Mouse (Mus musculus) small intestine, adult 2 months (tissue): ENCODE results near the gene Gimap8.

Experiments used
- CTCF ChIP-seq: fragments of 200-500 bp; IDR thresholded peaks from 2 replicates; pipeline ENCODE4 v1.5.1; 2012; ENCODE audit warnings: low read depth, mild to moderate bottlenecking, control low read depth, inconsistent platforms, low read length, moderate library complexity, mixed read lengths; ENCODE audit not compliant: insufficient replicate concordance, insufficient read length; ENCODE audit errors: extremely low read depth
- POLR2A ChIP-seq: fragments of 200-500 bp; IDR thresholded peaks from 2 replicates; pipeline ENCODE4 v1.6.1; 2012; ENCODE audit warnings: low read depth, mild to moderate bottlenecking, control low read depth, inconsistent platforms, low read length, moderate library complexity

DNA sequence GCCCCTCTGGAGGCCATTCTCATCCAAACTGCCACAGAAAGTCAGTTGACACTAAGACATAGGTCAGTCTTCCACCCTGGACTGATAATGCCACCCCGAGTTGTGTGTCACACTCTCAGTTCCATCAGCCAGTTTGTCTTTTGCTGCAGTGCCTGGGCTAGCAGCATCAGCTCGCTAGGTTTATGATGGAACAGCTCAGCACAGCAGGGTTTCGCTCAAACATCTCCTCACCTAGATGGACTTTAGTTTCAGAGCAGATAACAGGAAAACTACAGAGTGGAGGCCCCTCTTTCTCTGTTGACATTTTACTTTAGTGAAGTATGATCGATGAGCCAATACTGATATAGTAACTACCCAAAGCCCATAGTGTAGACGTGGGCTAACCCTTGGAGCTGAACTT, 32.3 kb upstream of the Gimap8 start:
- no peak for TF ChIP-seq POLR2A
- no peak for TF ChIP-seq CTCF
